Mouse (Mus musculus) olfactory bulb, adult 2 months (tissue): ENCODE results near the gene Ttc9c. TPM values are rescaled to one million over a fixed set of nuclear protein-coding genes. Genes with fewer than 3 reads are reported as not detected.
"Not testable (repeated sequence)": the region's sequence is repeated elsewhere in the genome, so short reads cannot be mapped to it uniquely, and the experiment has no call there.

Source experiments
- H3K27ac ChIP-seq: fragments of 200-500 bp; 2 replicates; pipeline ENCODE4 v1.5.1; 2012; ENCODE audit warnings: low read depth, low read length; ENCODE audit not compliant: insufficient read depth
- H3K4me1 ChIP-seq: fragments of 200-500 bp; 2 replicates; pipeline ENCODE4 v1.6.1; 2012; ENCODE audit warnings: low read length; ENCODE audit not compliant: control insufficient read depth, insufficient read depth
- H3K4me3 ChIP-seq: fragments of 200-500 bp; 2 replicates; pipeline ENCODE4 v1.5.1; 2012; ENCODE audit warnings: mild to moderate bottlenecking, low read depth, low read length, moderate library complexity; ENCODE audit not compliant: insufficient read depth
- CTCF ChIP-seq: fragments of 200-500 bp; IDR thresholded peaks from 2 replicates; pipeline ENCODE4 v1.5.1; 2012; ENCODE audit warnings: low read depth, mild to moderate bottlenecking, low read length, moderate library complexity; ENCODE audit not compliant: insufficient read depth
- POLR2A ChIP-seq: fragments of 200-500 bp; IDR thresholded peaks from 2 replicates; pipeline ENCODE4 v1.6.1; 2012; ENCODE audit warnings: mild to moderate bottlenecking, low read depth, low read length, moderate library complexity; ENCODE audit not compliant: insufficient read depth
- WGBS: fragments of 180-500 bp; shearing (Covaris S2); methylation state at CpG from one replicate; pipeline ENCODE4 v1.1.7; 2018; 5-methylcytosine and 5-hydroxymethylcytosine counted together
- polyA plus RNA-seq: library from polyadenylated mRNA; stranded (reverse); fragments of >200 nt; gene quantifications from 2 replicates; pipeline ENCODE4 v1.2.4, GENCODE M21; 2012; ENCODE audit warnings: low replicate concordance; ENCODE audit not compliant: missing spikeins, insufficient read depth, insufficient read length

The Ttc9c gene
- polyA plus RNA-seq, 1 experiment: not detected

DNA sequence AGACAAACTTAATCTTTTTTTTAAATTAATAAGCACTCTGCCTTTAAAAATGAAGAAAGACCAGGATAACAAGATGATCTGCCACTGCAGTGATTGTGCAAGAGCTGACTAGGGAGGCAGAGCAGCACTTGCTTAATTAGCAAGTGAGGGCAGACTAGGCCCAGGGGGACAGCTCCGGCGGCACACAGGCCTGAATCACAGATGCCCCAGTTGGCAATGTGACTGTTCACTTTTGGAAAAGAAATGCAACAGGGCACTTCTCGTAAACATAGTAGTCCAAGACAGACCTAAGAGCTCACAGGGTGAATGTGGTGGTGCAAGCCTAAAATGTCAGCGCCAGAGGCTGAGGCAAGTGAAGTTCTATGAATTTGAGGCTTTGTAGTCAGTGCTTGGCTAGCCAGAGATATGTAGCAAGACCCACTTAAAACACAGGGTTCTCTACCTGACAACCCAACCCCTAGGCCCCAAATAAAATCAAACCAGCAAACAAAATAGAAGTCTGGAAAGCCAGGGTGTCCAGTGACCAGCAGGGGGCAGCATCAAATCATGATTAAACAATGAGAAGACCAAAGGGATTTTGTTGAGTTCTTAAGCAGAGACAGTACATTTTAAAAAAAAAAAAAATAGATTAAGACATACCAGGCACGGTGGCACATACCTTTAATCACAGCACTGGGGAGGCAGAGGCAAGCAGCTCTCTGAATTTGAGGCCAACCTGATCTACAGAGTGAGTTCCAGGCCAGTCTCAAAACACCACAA, 25.4 kb upstream of the Ttc9c start:
- TF ChIP-seq CTCF: no peak
- TF ChIP-seq POLR2A: no peak
- 38% methylated on average over 5 of the region's 5 CpGs for WGBS
- Histone ChIP-seq H3K4me3 (no peak overlapping the region), H3K4me1 (peaks cover 10% of the 10 kb centered on the region), H3K27ac (no peak overlapping the region)

DNA sequence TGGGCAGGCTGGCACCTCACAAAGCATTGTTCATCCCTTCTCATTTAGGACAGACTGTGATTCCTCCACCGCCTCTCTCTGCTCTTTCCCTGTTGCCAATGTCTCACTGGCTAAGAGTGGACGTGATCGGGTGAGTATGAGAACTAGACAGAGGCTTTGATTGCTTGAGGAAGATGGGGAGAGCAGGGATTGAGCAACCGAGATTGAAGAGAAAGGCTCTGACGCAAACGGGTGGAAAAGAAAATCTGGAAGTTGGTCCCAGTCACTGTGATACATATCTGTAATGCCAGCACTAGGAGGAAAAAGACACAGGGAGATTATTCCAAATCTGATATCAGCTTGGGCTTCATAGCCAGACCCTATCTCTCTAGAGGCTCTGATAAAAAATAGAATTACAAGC, 23.8 kb upstream of the Ttc9c start:
- TF ChIP-seq CTCF: no peak
- no peak for TF ChIP-seq POLR2A
- Histone ChIP-seq H3K4me3 (no peak overlapping the region), H3K4me1 (peaks cover 10% of the 10 kb centered on the region), H3K27ac (no peak overlapping the region)
- WGBS: 90% methylated on average over 6 of the region's 6 CpGs

GRCm38 (mm10) chr19:8841012-8841411, 21.9 kb upstream of the Ttc9c start:
- H3K4me3 ChIP-seq: peak overlapping the region; percentile 62
- H3K4me1 ChIP-seq: peaks cover 10% of the 10 kb centered on the region
- 80% methylated on average over 7 of the region's 7 CpGs for WGBS
- no peak overlapping the region for H3K27ac ChIP-seq
- TF ChIP-seq CTCF: no peak
- TF ChIP-seq POLR2A: no peak

GRCm38 (mm10) chr19:8839908-8840791, 21.0 kb upstream of the Ttc9c start:
- WGBS: 9% methylated on average over 29 of the region's 29 CpGs
- no peak for TF ChIP-seq CTCF
- TF ChIP-seq POLR2A: no peak
- peak overlapping the region; percentile 62 for H3K4me3 ChIP-seq
- H3K4me1 ChIP-seq: peaks cover 10% of the 10 kb centered on the region
- peak overlapping the region; percentile 92 for H3K27ac ChIP-seq

GRCm38 (mm10) chr19:8839103-8839907, 20.2 kb upstream of the Ttc9c start, which contains the start of gene Gng3:
TSS of gene Gng3 (minus strand) at chr19:8839194.
- H3K4me3 ChIP-seq: peak within 1 kb of the TSS; percentile 62
- H3K27ac ChIP-seq: peak within 1 kb of the TSS; percentile 92
- 19% methylated on average over 11 of the region's 11 CpGs for WGBS
- TF ChIP-seq POLR2A (0 out of 2 replicates have a peak, but pooled peaks have one; percentile 33), CTCF (no peak)
- H3K4me1 ChIP-seq: peaks cover 10% of the 10 kb centered on the region

- WGBS: 2% methylated on average over 15 of the region's 15 CpGs
- H3K27ac ChIP-seq: peak overlapping the region; percentile 92
- peaks cover 10% of the 10 kb centered on the region for H3K4me1 ChIP-seq
- TF ChIP-seq POLR2A (no peak), CTCF (no peak)
- H3K4me3 ChIP-seq: peak overlapping the region; percentile 56
Observed at GRCm38 (mm10) chr19:8838041-8838730, 19.1 kb upstream of the Ttc9c start.

- WGBS: 1% methylated on average over 38 of the region's 38 CpGs
- Histone ChIP-seq H3K4me3 (peak within 1 kb of the TSS; percentile 56), H3K27ac (peak within 1 kb of the TSS; percentile 92), H3K4me1 (peaks cover 13% of the 10 kb centered on the region)
- TF ChIP-seq CTCF (peak; percentile 63), POLR2A (peak; percentile 53; the same call in 1 of the 2 replicates)
Observed at GRCm38 (mm10) chr19:8837251-8837791, 18.2 kb upstream of the Ttc9c start, which contains the start of gene Bscl2. TSS of gene Bscl2 (plus strand) at chr19:8837467.

DNA sequence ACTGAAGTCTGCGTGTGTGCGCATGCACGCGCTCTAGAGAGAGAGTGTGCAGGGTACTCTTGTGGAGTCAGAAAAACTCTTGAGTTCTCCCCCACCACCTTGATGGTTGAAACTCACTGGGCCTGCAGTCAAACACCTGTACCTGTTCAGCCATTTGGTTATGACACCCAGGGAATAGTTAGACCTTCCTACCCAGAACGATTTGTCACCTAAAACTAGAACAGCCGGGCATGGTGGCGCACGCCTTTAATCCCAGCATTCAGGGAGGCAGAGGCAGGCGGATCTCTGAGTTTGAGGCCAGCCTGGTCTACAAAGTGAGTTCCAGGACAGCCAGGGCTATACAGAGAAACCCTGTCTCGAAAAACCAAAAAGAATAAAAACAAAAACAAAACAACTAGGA, 17.2 kb upstream of the Ttc9c start:
- WGBS: 97% methylated on average over 10 of the region's 10 CpGs
- peaks cover 13% of the 10 kb centered on the region for H3K4me1 ChIP-seq
- not testable (repeated sequence) for H3K27ac ChIP-seq, H3K4me3 ChIP-seq
